In the genomic region with DNA sequence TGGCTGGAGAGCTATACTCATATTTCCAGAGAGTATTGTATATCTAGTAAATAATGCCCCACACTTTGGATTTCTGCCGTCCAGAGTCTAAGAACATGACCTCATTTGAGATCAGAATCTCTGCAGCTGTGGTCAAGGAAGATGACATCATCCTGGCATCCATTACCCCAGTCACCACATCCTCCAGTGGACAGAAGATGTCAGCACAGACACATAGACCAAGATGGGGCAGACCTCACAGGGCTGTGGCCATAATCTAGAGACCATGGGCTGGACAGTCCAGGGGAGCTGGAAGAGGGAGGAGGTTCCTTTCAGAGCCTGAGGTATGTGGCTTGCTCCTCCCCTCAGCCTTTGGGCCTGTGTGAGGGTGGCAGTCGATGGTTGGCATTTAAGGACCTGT, we compare ENCODE assay signal across 21 mouse cellular contexts.
DNase-seq lines count a peak whose midpoint lies in the region; ATAC-seq and TF ChIP-seq lines count a peak whose summit lies in the region.
"Had no signal": no experiment of that assay in that cellular context is flagged by ENCODE, and none has a peak within 500 bp of the region (broad histone marks: within the 10 kb centered on the region; RNA-seq: fewer than 3 reads in every experiment).

No protein-coding gene starts in this region.

- H3K9ac ChIP-seq in heart, postnatal 0 days (replicated peaks; ENCODE audit: low read depth, low read length) = no peak overlapping the region
- no peak overlapping the region for H3K9ac ChIP-seq in midbrain, postnatal 0 days (replicated peaks; ENCODE audit: low read length, poor library complexity, severe bottlenecking)
- H3K9ac ChIP-seq in midbrain, embryonic 16.5 days (ENCODE audit: low read depth, low read length) = no peak overlapping the region
- H3K9ac ChIP-seq: limb, embryonic 13.5 days; liver, embryonic 13.5 days; lung, embryonic 15.5 days; midbrain, embryonic 13.5 days had no signal

- H3K4me2 ChIP-seq in heart, postnatal 0 days (ENCODE audit: low read depth, low read length) = no peak overlapping the region
- no peak overlapping the region for H3K4me2 ChIP-seq in midbrain, postnatal 0 days (ENCODE audit: low read depth, low read length, poor library complexity, severe bottlenecking)
- no peak overlapping the region for H3K4me2 ChIP-seq in midbrain, embryonic 16.5 days (ENCODE audit: low read length)
- H3K4me2 ChIP-seq: limb, embryonic 13.5 days; liver, embryonic 13.5 days; lung, embryonic 15.5 days; midbrain, embryonic 13.5 days had no signal

- H3K36me3 ChIP-seq in heart, postnatal 0 days (replicated peaks; ENCODE audit: control insufficient read depth, insufficient read depth, low read length) = no peaks in the 10 kb centered on the region
- no peaks in the 10 kb centered on the region for H3K36me3 ChIP-seq in midbrain, postnatal 0 days (ENCODE audit: insufficient read depth, low read length)
- H3K36me3 ChIP-seq in midbrain, embryonic 16.5 days (ENCODE audit: control insufficient read depth, insufficient read depth, low read length) = no peaks in the 10 kb centered on the region
- H3K36me3 ChIP-seq: embryonic facial prominence, embryonic 10.5 days; hindbrain, embryonic 10.5 days; limb, embryonic 13.5 days; liver, embryonic 13.5 days; lung, embryonic 15.5 days; midbrain, embryonic 13.5 days had no signal

- H3K9me3 ChIP-seq in heart, postnatal 0 days (replicated peaks; ENCODE audit: control insufficient read depth, low read length) = no peaks in the 10 kb centered on the region
- H3K9me3 ChIP-seq in midbrain, postnatal 0 days (ENCODE audit: low read length) = no peaks in the 10 kb centered on the region
- no peaks in the 10 kb centered on the region for H3K9me3 ChIP-seq in midbrain, embryonic 16.5 days (replicated peaks; ENCODE audit: control insufficient read depth, low read length, poor library complexity, severe bottlenecking)
- H3K9me3 ChIP-seq: embryonic facial prominence, embryonic 10.5 days; hindbrain, embryonic 10.5 days; limb, embryonic 13.5 days; liver, embryonic 13.5 days; lung, embryonic 15.5 days; midbrain, embryonic 13.5 days had no signal

- H3K27ac ChIP-seq in heart, postnatal 0 days (ENCODE audit: low read depth) = no peak overlapping the region
- no peak overlapping the region for H3K27ac ChIP-seq in midbrain, postnatal 0 days (ENCODE audit: low read depth, low read length)
- H3K27ac ChIP-seq in midbrain, embryonic 16.5 days (ENCODE audit: low read length) = no peak overlapping the region
- H3K27ac ChIP-seq: embryonic facial prominence, embryonic 10.5 days; gastrocnemius, adult 2 months; hindbrain, embryonic 10.5 days; hindbrain, postnatal 0 days; limb, embryonic 13.5 days; liver, embryonic 13.5 days; lung, embryonic 15.5 days; midbrain, embryonic 13.5 days had no signal

- no peak for TF ChIP-seq EP300 in heart, postnatal 0 days (IDR thresholded peaks at IDR 0.05; ENCODE audit: low read depth)

- ATAC-seq in heart, postnatal 0 days (ENCODE audit: insufficient read depth, low read depth) = 0 out of 2 replicates have a peak, but pooled peaks have one; percentile 2
- ATAC-seq in midbrain, postnatal 0 days (ENCODE audit: low FRiP score) = no peak
- no peak for ATAC-seq in midbrain, embryonic 16.5 days
- ATAC-seq: hindbrain, postnatal 0 days; midbrain, embryonic 13.5 days had no signal

- DNase-seq in heart, postnatal 0 days (ENCODE audit: low spot score) = no peak
- DNase-seq in heart, postnatal 4 days = no peak
- DNase-seq in midbrain, postnatal 0 days (ENCODE audit: low spot score) = no peak
- peak; percentile 40 for DNase-seq in brain, adult 2 months (ENCODE audit: low read depth, low spot score)
- no peak for DNase-seq in urinary bladder, postnatal 25 days (ENCODE audit: low spot score)
- DNase-seq in right cerebral cortex, adult 2 months (ENCODE audit: low spot score in 2 of 2) = no peak
- DNase-seq: adrenal gland, postnatal 36 days; cerebellum, adult 8-10 months; gastrocnemius, adult 2 months; kidney, adult 2 months; kidney, postnatal 4 days; liver, embryonic 13.5 days; retina, postnatal 1 day; thymus, postnatal 4 days had no signal

- H3K4me3 ChIP-seq in heart, postnatal 0 days (ENCODE audit: low read depth, low read length) = no peak overlapping the region
- no peak overlapping the region for H3K4me3 ChIP-seq in midbrain, postnatal 0 days (ENCODE audit: low read depth, low read length)
- no peak overlapping the region for H3K4me3 ChIP-seq in midbrain, embryonic 16.5 days (ENCODE audit: low read depth, low read length)
- H3K4me3 ChIP-seq: embryonic facial prominence, embryonic 10.5 days; gastrocnemius, adult 2 months; hindbrain, embryonic 10.5 days; limb, embryonic 13.5 days; liver, embryonic 13.5 days; lung, embryonic 15.5 days; midbrain, embryonic 13.5 days had no signal

- TF ChIP-seq CTCF in heart, postnatal 0 days (IDR thresholded peaks at IDR 0.05; ENCODE audit: low read depth) = peak; percentile 7; the same call in 1 of the 2 replicates
- TF ChIP-seq CTCF in midbrain, postnatal 0 days (IDR thresholded peaks at IDR 0.05) = peak; percentile 12; the same call in 1 of the 2 replicates

- 33% methylated on average over 2 of the region's 2 CpGs for WGBS in heart, postnatal 0 days
- 74% methylated on average over 2 of the region's 2 CpGs for whole genome bisulfite sequencing in midbrain, postnatal 0 days
- WGBS in midbrain, embryonic 16.5 days = 76% methylated on average over 2 of the region's 2 CpGs

- no peaks in the 10 kb centered on the region for H3K27me3 ChIP-seq in heart, postnatal 0 days (ENCODE audit: control insufficient read depth, insufficient read depth, low read length)
- no peaks in the 10 kb centered on the region for H3K27me3 ChIP-seq in midbrain, postnatal 0 days (ENCODE audit: insufficient read depth, low read length)
- no peaks in the 10 kb centered on the region for H3K27me3 ChIP-seq in midbrain, embryonic 16.5 days (ENCODE audit: control insufficient read depth, insufficient read depth, low read depth, low read length)
- H3K27me3 ChIP-seq: limb, embryonic 13.5 days; liver, embryonic 13.5 days; lung, embryonic 15.5 days had no signal

- peaks cover 31% of the 10 kb centered on the region for H3K4me1 ChIP-seq in heart, postnatal 0 days (ENCODE audit: control insufficient read depth, insufficient read depth)
- 0 out of 2 replicates have a peak, but pooled peaks cover 3% of the 10 kb centered on the region for H3K4me1 ChIP-seq in midbrain, postnatal 0 days (ENCODE audit: insufficient read depth, low read length)
- peaks cover 8% of the 10 kb centered on the region for H3K4me1 ChIP-seq in midbrain, embryonic 16.5 days (ENCODE audit: control insufficient read depth, insufficient read depth, low read length)
